Mouse (Mus musculus) natural killer cell, adult 2 months (primary cell): ENCODE data around the gene Scgb1b11.
"Not testable (repeated sequence)": the region's sequence is repeated elsewhere in the genome, so short reads cannot be mapped to it uniquely, and the experiment has no call there.

Experiments
- DNase-seq, 2 experiments: peaks; one replicate each; pipeline ENCODE4 v3.0.0; 2022; ENCODE audit warnings: low spot score in 2 of 2

Gene Scgb1b11

DNA sequence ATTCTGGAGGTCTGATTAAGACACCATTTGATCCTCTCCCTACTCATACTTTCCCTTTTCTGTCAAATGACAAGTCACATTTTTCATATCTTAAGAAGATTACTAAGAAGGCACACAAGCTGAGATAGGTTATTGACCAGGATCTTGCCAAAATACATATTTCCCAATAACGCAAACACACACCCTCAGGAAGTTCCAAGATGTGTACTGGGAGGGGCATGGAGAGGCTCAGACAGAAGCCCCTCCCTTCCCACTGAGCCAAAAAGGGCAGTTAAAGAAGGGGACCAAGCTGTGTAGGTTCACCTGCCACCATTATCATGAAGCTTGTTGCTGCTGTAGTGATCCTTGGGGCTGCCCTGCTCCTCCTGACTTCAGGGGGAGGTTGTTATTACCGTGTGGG, at the start of gene Scgb1b11:
TSS of gene Scgb1b11 (plus strand) at position 301 of the 400 bp plus-strand sequence.
- DNase-seq, result not testable (repeated sequence)

DNA sequence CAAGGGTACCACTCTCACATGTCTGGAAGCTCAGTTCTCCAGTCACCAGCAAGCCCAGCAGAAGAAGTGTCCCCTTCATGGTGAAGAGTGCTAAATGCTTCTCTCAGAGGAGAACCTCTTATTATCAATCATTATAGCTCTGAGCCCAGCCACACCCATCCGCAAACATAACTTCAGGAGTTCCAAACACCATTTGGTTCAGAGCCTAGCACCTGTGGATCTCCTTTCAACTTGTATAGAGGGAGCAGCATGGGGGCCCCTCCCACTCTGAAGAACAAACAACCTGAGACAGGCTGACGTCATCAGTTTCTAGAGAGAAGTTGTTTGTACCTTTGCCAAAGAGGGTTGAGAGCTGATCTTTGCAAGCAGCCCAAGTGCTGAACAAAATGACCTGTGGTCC, 11.6 kb upstream of the Scgb1b11 start, which contains the start of gene Scgb2b11:
TSS of gene Scgb2b11 (minus strand) at position 101 of the 400 bp plus-strand sequence.
- DNase-seq, result not testable (repeated sequence)
